Mouse (Mus musculus) heart, postnatal 0 days (tissue): ENCODE measurements around the gene Cnp.

ENCODE experiments used
- CTCF ChIP-seq: IDR thresholded peaks from 2 replicates; pipeline ENCODE4 v1.5.1; 2016; ENCODE audit warnings: antibody characterized with exemption, control low read depth, low read depth
- EP300 ChIP-seq: IDR thresholded peaks from 2 replicates; pipeline ENCODE4 v1.6.1; 2016; ENCODE audit warnings: antibody characterized with exemption, low read depth

GRCm38 (mm10) chr11:100577852-100578599, 3.3 kb downstream of the Cnp start:
- TF ChIP-seq CTCF (no peak), EP300 (no peak)
